Mouse (Mus musculus) lung, embryonic 14.5 days (tissue): ENCODE measurements around the gene Card9. TPM values are rescaled to one million over a fixed set of nuclear protein-coding genes. Genes with fewer than 3 reads are reported as not detected.

Source experiments
- ATAC-seq: fragments of 200-750 bp; cut with Nextera tagmentation; 2 replicates; pipeline ENCODE4 v1.8.0; 2017; ENCODE audit warnings: mild to moderate bottlenecking, moderate TSS enrichment, moderate library complexity; ENCODE audit not compliant: insufficient read depth
- DNase-seq: peaks from one replicate; pipeline ENCODE4 v3.0.0-alpha.2; 2015
- H3K27ac ChIP-seq: fragments of 300-500 bp; sonication (generic); 2 replicates; pipeline ENCODE4 v1.5.1; 2014; ENCODE audit warnings: low read depth, mild to moderate bottlenecking, moderate library complexity
- H3K27me3 ChIP-seq: fragments of 300-500 bp; sonication (generic); 2 replicates; pipeline ENCODE4 v1.6.1; 2014; ENCODE audit warnings: low read length, control low read depth; ENCODE audit not compliant: insufficient read depth
- H3K36me3 ChIP-seq: fragments of 300-500 bp; sonication (generic); 2 replicates; pipeline ENCODE4 v1.6.1; 2014; ENCODE audit warnings: control low read depth; ENCODE audit not compliant: insufficient read depth
- H3K4me1 ChIP-seq: fragments of 300-500 bp; sonication (generic); 2 replicates; pipeline ENCODE4 v1.6.1; 2014; ENCODE audit warnings: antibody characterized with exemption, control low read depth; ENCODE audit not compliant: insufficient read depth
- H3K4me2 ChIP-seq: fragments of 300-500 bp; sonication (generic); 2 replicates; pipeline ENCODE4 v1.6.1; 2014; ENCODE audit warnings: mild to moderate bottlenecking
- H3K4me3 ChIP-seq: fragments of 300-500 bp; sonication (generic); 2 replicates; pipeline ENCODE4 v1.5.1; 2014; ENCODE audit warnings: low read depth, low read length
- H3K9ac ChIP-seq: fragments of 300-500 bp; sonication (generic); 2 replicates; pipeline ENCODE4 v1.6.1; 2014
- H3K9me3 ChIP-seq: fragments of 300-500 bp; sonication (generic); 2 replicates; pipeline ENCODE4 v1.6.1; 2016; ENCODE audit warnings: low read depth, low read length, control low read depth
- CTCF ChIP-seq: IDR thresholded peaks from 2 replicates; pipeline ENCODE4 v1.5.1; 2016; ENCODE audit warnings: antibody characterized with exemption, low read depth
- WGBS: fragments of 180-500 bp; shearing (Covaris S2); extraction: QIAGEN DNeasy Blood & Tissue Kit; methylation state at CpG from one replicate; pipeline ENCODE4 v1.1.7; 2014; 5-methylcytosine and 5-hydroxymethylcytosine counted together
- polyA plus RNA-seq: library from polyadenylated mRNA; unstranded; fragments of >200 nt; fragmentation: Nextera tagmentation; extraction: Ambion mirVana; gene quantifications from 2 replicates; pipeline ENCODE4 v1.2.1, GENCODE M21; 2014

Gene Card9
- polyA plus RNA-seq, 1 experiment from 2014 or later = 2.8 TPM

DNA sequence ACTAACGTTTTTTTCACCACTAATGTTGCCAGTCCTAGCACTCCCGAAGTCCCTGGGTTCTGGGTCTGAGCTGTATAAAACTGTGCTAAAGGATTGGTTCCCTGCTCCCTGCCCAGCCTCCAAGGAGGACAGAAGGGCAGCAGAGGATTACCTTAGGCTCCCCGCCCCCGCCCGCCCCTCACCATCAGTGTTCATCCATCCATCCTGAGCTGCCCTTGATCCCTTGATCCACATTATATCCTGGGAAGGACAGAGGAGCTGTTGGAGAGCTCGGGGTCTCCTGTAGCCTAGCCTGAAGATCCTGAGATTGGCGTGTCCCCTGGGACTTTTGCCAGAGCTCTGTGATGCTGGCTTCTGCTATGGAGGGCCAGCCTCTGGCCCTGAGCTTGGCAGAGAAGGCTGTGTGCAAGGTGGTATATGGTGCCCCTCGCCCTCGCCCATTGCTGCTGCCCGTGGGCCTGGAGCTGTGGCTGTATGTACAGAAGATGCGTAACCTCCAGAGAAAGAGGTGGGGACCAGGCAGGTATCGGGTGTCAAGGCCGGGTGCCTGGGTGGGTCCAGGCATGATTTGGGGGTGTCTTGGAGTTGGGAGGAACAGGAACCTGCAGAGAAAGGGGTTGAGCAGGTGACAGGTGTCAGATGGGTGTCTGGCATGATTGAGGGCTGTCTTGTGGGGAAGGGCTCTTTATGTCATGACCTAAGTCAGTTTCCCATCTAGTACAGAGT lies 41.0 kb downstream of the Card9 start:
- no peak overlapping the region for H3K9ac ChIP-seq
- H3K36me3 ChIP-seq = peaks cover 46% of the 10 kb centered on the region
- no peak for TF ChIP-seq CTCF
- no peaks in the 10 kb centered on the region for H3K27me3 ChIP-seq
- H3K27ac ChIP-seq = no peak overlapping the region
- 85% methylated on average over 13 of the region's 13 CpGs for WGBS
- no peak overlapping the region for H3K4me2 ChIP-seq
- no peaks in the 10 kb centered on the region for H3K9me3 ChIP-seq
- ATAC-seq = no peak
- H3K4me3 ChIP-seq = no peak overlapping the region
- DNase-seq = no peak
- peaks cover 20% of the 10 kb centered on the region for H3K4me1 ChIP-seq

- DNase-seq (no peak), ATAC-seq (no peak)
- Histone ChIP-seq H3K9me3 (no peaks in the 10 kb centered on the region), H3K36me3 (peaks cover 40% of the 10 kb centered on the region), H3K4me1 (peaks cover 23% of the 10 kb centered on the region), H3K9ac (no peak overlapping the region), H3K27ac (no peak overlapping the region), H3K27me3 (no peaks in the 10 kb centered on the region), H3K4me2 (no peak overlapping the region), H3K4me3 (no peak overlapping the region)
- whole genome bisulfite sequencing = 86% methylated on average over 9 of the region's 9 CpGs
- no peak for TF ChIP-seq CTCF
These were observed 41.6 kb downstream of the Card9 start for GRCm38 (mm10) chr2:26319109-26319508.

- DNase-seq (no peak), ATAC-seq (no peak)
- TF ChIP-seq CTCF = no peak
- no peaks in the 10 kb centered on the region for H3K9me3 ChIP-seq
- peak overlapping the region; percentile 92 for H3K4me2 ChIP-seq
- H3K4me1 ChIP-seq = peaks cover 29% of the 10 kb centered on the region
- H3K36me3 ChIP-seq = peaks cover 31% of the 10 kb centered on the region
- peak overlapping the region; percentile 92 for H3K9ac ChIP-seq
- H3K27me3 ChIP-seq = no peaks in the 10 kb centered on the region
- H3K27ac ChIP-seq = no peak overlapping the region
- 77% methylated on average over 3 of the region's 3 CpGs for WGBS
- no peak overlapping the region for H3K4me3 ChIP-seq
These were observed 42.6 kb downstream of the Card9 start for GRCm38 (mm10) chr2:26317991-26318672.

GRCm38 (mm10) chr2:26317371-26317770 lies 43.3 kb downstream of the Card9 start:
- H3K4me2 ChIP-seq = peak overlapping the region; percentile 92
- no peak for TF ChIP-seq CTCF
- peak overlapping the region; percentile 92 for H3K9ac ChIP-seq
- DNase-seq (no peak), ATAC-seq (no peak)
- H3K4me1 ChIP-seq = peaks cover 34% of the 10 kb centered on the region
- H3K36me3 ChIP-seq = peaks cover 23% of the 10 kb centered on the region
- WGBS = 42% methylated on average over 3 of the region's 3 CpGs
- H3K4me3 ChIP-seq = peak overlapping the region; percentile 87
- no peaks in the 10 kb centered on the region for H3K9me3 ChIP-seq
- no peaks in the 10 kb centered on the region for H3K27me3 ChIP-seq
- H3K27ac ChIP-seq = peak overlapping the region; percentile 99; the same call in 1 of the 2 replicates

GRCm38 (mm10) chr2:26316576-26317246 lies 44.0 kb downstream of the Card9 start:
- Histone ChIP-seq H3K27ac (peak overlapping the region; percentile 99), H3K9me3 (no peaks in the 10 kb centered on the region), H3K4me3 (peak overlapping the region; percentile 87), H3K36me3 (peaks cover 17% of the 10 kb centered on the region; the same call in 1 of the 2 replicates), H3K27me3 (no peaks in the 10 kb centered on the region), H3K4me2 (peak overlapping the region; percentile 92), H3K4me1 (peaks cover 34% of the 10 kb centered on the region), H3K9ac (peak overlapping the region; percentile 92)
- no peak for TF ChIP-seq CTCF
- DNase-seq (peak; percentile 85), ATAC-seq (no peak)
- 24% methylated on average over 9 of the region's 9 CpGs for WGBS

GRCm38 (mm10) chr2:26315925-26316311 lies 44.8 kb downstream of the Card9 start:
- H3K9me3 ChIP-seq = no peaks in the 10 kb centered on the region
- H3K9ac ChIP-seq = peak overlapping the region; percentile 92
- WGBS = 0% methylated on average over 11 of the region's 11 CpGs
- peaks cover 34% of the 10 kb centered on the region for H3K4me1 ChIP-seq
- H3K27me3 ChIP-seq = no peaks in the 10 kb centered on the region
- peak overlapping the region; percentile 87 for H3K4me3 ChIP-seq
- DNase-seq = peak; percentile 70
- peak overlapping the region; percentile 92 for H3K4me2 ChIP-seq
- no peak for TF ChIP-seq CTCF
- H3K27ac ChIP-seq = peak overlapping the region; percentile 99
- H3K36me3 ChIP-seq = peaks cover 17% of the 10 kb centered on the region; the same call in 1 of the 2 replicates
- peak; percentile 13 for ATAC-seq
